ENCODE assay signal across 19 mouse cellular contexts in the genomic region with DNA sequence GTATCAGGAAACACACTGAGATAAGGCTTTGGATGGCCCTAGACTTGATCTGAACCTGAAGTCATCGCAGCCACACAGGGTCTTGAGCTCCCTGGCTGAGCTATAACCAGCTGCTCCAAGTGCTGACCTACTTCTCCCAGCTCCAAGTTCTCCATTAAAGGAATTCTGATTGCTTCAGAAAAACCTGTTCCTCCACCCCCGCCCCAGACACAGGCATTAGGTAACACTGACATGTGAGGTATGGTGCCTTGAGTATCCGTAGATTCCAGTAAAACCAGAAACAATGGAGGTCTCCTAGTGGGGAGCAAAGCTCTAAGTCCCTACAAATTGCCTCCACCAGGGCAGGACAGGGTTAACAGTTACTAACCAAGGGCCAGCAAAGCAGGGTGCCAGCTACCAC.
DNase-seq lines count a peak whose midpoint lies in the region; ATAC-seq and TF ChIP-seq lines count a peak whose summit lies in the region.
"Had no signal": no experiment of that assay in that cellular context is flagged by ENCODE, and none has a peak within 500 bp of the region (broad histone marks: within the 10 kb centered on the region; RNA-seq: fewer than 3 reads in every experiment).

No protein-coding gene starts in this region.

- H3K4me2 ChIP-seq in kidney, embryonic 15.5 days = no peak overlapping the region
- H3K4me2 ChIP-seq in kidney, embryonic 16.5 days (replicated peaks; ENCODE audit: low read depth, low read length) = no peak overlapping the region
- H3K4me2 ChIP-seq in lung, embryonic 14.5 days = no peak overlapping the region
- H3K4me2 ChIP-seq: forebrain, embryonic 15.5 days; limb, embryonic 12.5 days; neural tube, embryonic 12.5 days had no signal

- intact Hi-C loops in heart, postnatal 25 days (cut with DNase I) = no loop called here

- ATAC-seq in kidney, embryonic 15.5 days (replicated peaks; ENCODE audit: low FRiP score) = no peak
- ATAC-seq in kidney, embryonic 16.5 days (ENCODE audit: low FRiP score, low TSS enrichment) = no peak
- ATAC-seq in lung, embryonic 14.5 days (ENCODE audit: insufficient read depth) = peak; percentile 69
- ATAC-seq: forebrain, embryonic 15.5 days had no signal

- no peaks in the 10 kb centered on the region for H3K36me3 ChIP-seq in kidney, embryonic 15.5 days
- no peaks in the 10 kb centered on the region for H3K36me3 ChIP-seq in kidney, embryonic 16.5 days (ENCODE audit: insufficient read depth, low read length)
- no peaks in the 10 kb centered on the region for H3K36me3 ChIP-seq in lung, embryonic 14.5 days (ENCODE audit: insufficient read depth)
- H3K36me3 ChIP-seq: forebrain, embryonic 15.5 days; hindbrain, embryonic 10.5 days; limb, embryonic 12.5 days; neural tube, embryonic 12.5 days had no signal

- H3K27me3 ChIP-seq in kidney, embryonic 15.5 days = 0 out of 2 replicates have a peak, but pooled peaks cover 3% of the 10 kb centered on the region
- no peaks in the 10 kb centered on the region for H3K27me3 ChIP-seq in kidney, embryonic 16.5 days (ENCODE audit: insufficient read depth, low read length)
- H3K27me3 ChIP-seq in lung, embryonic 14.5 days (ENCODE audit: insufficient read depth, low read length) = no peaks in the 10 kb centered on the region
- H3K27me3 ChIP-seq: neural tube, embryonic 12.5 days had no signal

- TF ChIP-seq CTCF in lung, embryonic 14.5 days (IDR thresholded peaks at IDR 0.05; ENCODE audit: low read depth) = no peak

- H3K9me3 ChIP-seq in kidney, embryonic 15.5 days (replicated peaks) = no peaks in the 10 kb centered on the region
- H3K9me3 ChIP-seq in kidney, embryonic 16.5 days (ENCODE audit: low read length) = no peaks in the 10 kb centered on the region
- no peaks in the 10 kb centered on the region for H3K9me3 ChIP-seq in lung, embryonic 14.5 days (ENCODE audit: low read depth, low read length)
- H3K9me3 ChIP-seq: forebrain, embryonic 15.5 days; hindbrain, embryonic 10.5 days; limb, embryonic 12.5 days; neural tube, embryonic 12.5 days had no signal

- 0 out of 2 replicates have a peak overlapping the region, but pooled peaks have one; percentile 18 for H3K27ac ChIP-seq in kidney, embryonic 15.5 days
- no peak overlapping the region for H3K27ac ChIP-seq in kidney, embryonic 16.5 days (ENCODE audit: low read length)
- peak overlapping the region; percentile 69 for H3K27ac ChIP-seq in lung, embryonic 14.5 days (ENCODE audit: low read depth)
- H3K27ac ChIP-seq: forebrain, embryonic 15.5 days; hindbrain, embryonic 10.5 days; limb, embryonic 12.5 days; liver, embryonic 14.5 days; neural tube, embryonic 12.5 days; stomach, postnatal 0 days had no signal

- 40% methylated on average over 3 of the region's 3 CpGs for WGBS in kidney, embryonic 15.5 days
- whole genome bisulfite sequencing in kidney, embryonic 16.5 days = 48% methylated on average over 3 of the region's 3 CpGs
- WGBS in lung, embryonic 14.5 days = 31% methylated on average over 3 of the region's 3 CpGs

- H3K4me3 ChIP-seq in kidney, embryonic 15.5 days (replicated peaks) = no peak overlapping the region
- no peak overlapping the region for H3K4me3 ChIP-seq in kidney, embryonic 16.5 days (ENCODE audit: low read length)
- H3K4me3 ChIP-seq in lung, embryonic 14.5 days (ENCODE audit: low read depth, low read length) = no peak overlapping the region
- H3K4me3 ChIP-seq: forebrain, embryonic 15.5 days; hindbrain, embryonic 10.5 days; limb, embryonic 12.5 days; neural tube, embryonic 12.5 days had no signal

- no peak overlapping the region for H3K9ac ChIP-seq in kidney, embryonic 15.5 days
- no peak overlapping the region for H3K9ac ChIP-seq in kidney, embryonic 16.5 days (replicated peaks; ENCODE audit: low read length)
- no peak overlapping the region for H3K9ac ChIP-seq in lung, embryonic 14.5 days
- H3K9ac ChIP-seq: forebrain, embryonic 15.5 days; limb, embryonic 12.5 days; liver, embryonic 14.5 days; neural tube, embryonic 12.5 days had no signal

- DNase-seq in retina, postnatal 1 day = peak; percentile 15
- DNase-seq in retina, embryonic 14.5 days (ENCODE audit: low spot score) = no peak
- peak; percentile 32 for DNase-seq in lung, embryonic 14.5 days
- peak; percentile 23 for DNase-seq in yolk sac, embryonic 10.5 days (ENCODE audit: low spot score)
- DNase-seq in left cerebral cortex, adult 18-20 months (ENCODE audit: low spot score in 2 of 2) = no peak
- no peak for DNase-seq in heart, postnatal 25 days (ENCODE audit: low spot score)
- DNase-seq: adrenal gland, postnatal 36 days; cerebellum, adult 9-11 months; heart, adult 11 months; layer of hippocampus, postnatal 36 days; right cerebral cortex, postnatal 25 days had no signal

- peaks cover 6% of the 10 kb centered on the region; the same call in 1 of the 2 replicates for H3K4me1 ChIP-seq in kidney, embryonic 15.5 days
- no peaks in the 10 kb centered on the region for H3K4me1 ChIP-seq in kidney, embryonic 16.5 days (ENCODE audit: insufficient read depth, low read length)
- no peaks in the 10 kb centered on the region for H3K4me1 ChIP-seq in lung, embryonic 14.5 days (ENCODE audit: insufficient read depth)
- H3K4me1 ChIP-seq: neural tube, embryonic 12.5 days had no signal

Comparison
In these comparisons a context has a peak if more than half of its experiments do, and no peak if none do; other contexts are left out.
1. DNase-seq: peak in retina, postnatal 1 day (single experiment), lung, embryonic 14.5 days (single experiment) and yolk sac, embryonic 10.5 days (single experiment); none in retina, embryonic 14.5 days (single experiment), left cerebral cortex, adult 18-20 months (0 of 2) and heart, postnatal 25 days (single experiment).